Mouse (Mus musculus) MEL (cell line): ENCODE data around the gene Akt3.

Source experiments
- CHD1 ChIP-seq: IDR thresholded peaks from 2 replicates; pipeline ENCODE4 v1.6.1; 2012; ENCODE audit warnings: low read depth, mild to moderate bottlenecking, inconsistent platforms, low read length, improper control_type of control experiment
- CTCF ChIP-seq, 3 experiments: IDR thresholded peaks in 2 of 3; conservative IDR thresholded peaks in 1 of 3; 2 replicates each; pipeline ENCODE4 v1.5.1; 2011 to 2012; ENCODE audit warnings: low read length in 3 of 3, low read depth in 2 of 3, mild to moderate bottlenecking in 2 of 3, improper control_type of control experiment in 1 of 3, inconsistent platforms in 1 of 3, mixed read lengths in 1 of 3, moderate library complexity in 1 of 3; ENCODE audit not compliant: control insufficient read depth in 1 of 3, insufficient read depth in 1 of 3, poor library complexity in 1 of 3, severe bottlenecking in 1 of 3
- EP300 ChIP-seq, 2 experiments: IDR thresholded peaks; 2 replicates each; pipeline ENCODE4 v1.6.1; 2011; ENCODE audit warnings: improper control_type of control experiment in 2 of 2, low read length in 2 of 2, low read depth in 1 of 2, mild to moderate bottlenecking in 1 of 2
- JUND ChIP-seq: IDR thresholded peaks from 2 replicates; pipeline ENCODE4 v1.6.1; 2011; ENCODE audit warnings: low read depth, mild to moderate bottlenecking, improper control_type of control experiment, low read length
- MAFK ChIP-seq: IDR thresholded peaks from 2 replicates; pipeline ENCODE4 v1.6.1; 2011; ENCODE audit warnings: low read depth, mild to moderate bottlenecking, low read length, improper control_type of control experiment, borderline replicate concordance
- POLR2A ChIP-seq, 2 experiments: IDR thresholded peaks; 2 replicates each; pipeline ENCODE4 v1.6.1; 2011 to 2012; ENCODE audit warnings: low read length in 2 of 2, mild to moderate bottlenecking in 2 of 2, control low read depth in 1 of 2, improper control_type of control experiment in 1 of 2, low read depth in 1 of 2, moderate library complexity in 1 of 2; ENCODE audit not compliant: control insufficient read depth in 1 of 2, insufficient read depth in 1 of 2, poor library complexity in 1 of 2
- POLR2AphosphoS2 ChIP-seq: IDR thresholded peaks from 2 replicates; pipeline ENCODE4 v1.6.1; 2011; ENCODE audit warnings: low read length, improper control_type of control experiment
- RCOR1 ChIP-seq: IDR thresholded peaks from 2 replicates; pipeline ENCODE4 v1.6.1; 2012; ENCODE audit warnings: low read depth, mild to moderate bottlenecking, inconsistent platforms, low read length, improper control_type of control experiment
- SIN3A ChIP-seq: IDR thresholded peaks from 2 replicates; pipeline ENCODE4 v1.6.1; 2012; ENCODE audit warnings: low read length, improper control_type of control experiment, inconsistent platforms
- TAL1 ChIP-seq: IDR thresholded peaks from 2 replicates; pipeline ENCODE4 v1.6.1; 2012; ENCODE audit warnings: mild to moderate bottlenecking, inconsistent platforms, low read length, moderate library complexity, mixed read lengths
- USF1 ChIP-seq: IDR thresholded peaks from 2 replicates; pipeline ENCODE4 v1.6.1; 2014; ENCODE audit warnings: low read depth, mild to moderate bottlenecking, inconsistent platforms, low read length, improper control_type of control experiment, moderate library complexity
- ZC3H11A ChIP-seq: IDR thresholded peaks from 2 replicates; pipeline ENCODE4 v1.6.1; 2012; ENCODE audit warnings: low read depth, mild to moderate bottlenecking, inconsistent platforms, low read length, improper control_type of control experiment
- ZKSCAN1 ChIP-seq: IDR thresholded peaks from 2 replicates; pipeline ENCODE4 v1.6.1; 2012; ENCODE audit warnings: low read depth, mild to moderate bottlenecking, inconsistent platforms, low read length, improper control_type of control experiment, moderate library complexity
- ZNF384 ChIP-seq: IDR thresholded peaks from 2 replicates; pipeline ENCODE4 v1.6.1; 2012; ENCODE audit warnings: low read depth, mild to moderate bottlenecking, inconsistent platforms, low read length, improper control_type of control experiment

GRCm38 (mm10) chr1:177061761-177062160, 196.2 kb downstream of the Akt3 start:
- no peak for TF ChIP-seq POLR2AphosphoS2
- TF ChIP-seq ZKSCAN1 = no peak
- TF ChIP-seq USF1 = no peak
- TF ChIP-seq CTCF (IDR thresholded peaks at IDR 0.05 in 2 of 3, conservative IDR thresholded peaks at IDR 0.05 in 1 of 3; ENCODE audit: control insufficient read depth in 1 of 3, insufficient read depth in 1 of 3, low read depth in 2 of 3, low read length in 3 of 3, poor library complexity in 1 of 3, severe bottlenecking in 1 of 3) = no peak
- TF ChIP-seq JUND = no peak
- TF ChIP-seq POLR2A (IDR thresholded peaks at IDR 0.05; ENCODE audit: control insufficient read depth in 1 of 2, insufficient read depth in 1 of 2, low read depth in 1 of 2, low read length in 2 of 2, poor library complexity in 1 of 2) = no peak
- no peak for TF ChIP-seq TAL1
- TF ChIP-seq ZNF384 = no peak
- TF ChIP-seq ZC3H11A = no peak
- TF ChIP-seq EP300 (IDR thresholded peaks at IDR 0.05; ENCODE audit: low read depth in 1 of 2, low read length in 2 of 2) = no peak
- no peak for TF ChIP-seq SIN3A
- TF ChIP-seq MAFK = peak; percentile 37; the same call in 1 of the 2 replicates
- TF ChIP-seq CHD1 = no peak
- no peak for TF ChIP-seq RCOR1
